Mouse (Mus musculus) forebrain, embryonic 15.5 days (tissue): Measurements from ENCODE around the gene Slc44a1. TPM values are rescaled to one million over a fixed set of nuclear protein-coding genes. Genes with fewer than 3 reads are reported as not detected.

Experiments
- ATAC-seq: fragments of 200-750 bp; cut with Nextera tagmentation; replicated peaks from 2 replicates; pipeline ENCODE4 v1.8.0; 2017; ENCODE audit warnings: mild to moderate bottlenecking, moderate TSS enrichment, moderate library complexity
- H3K27ac ChIP-seq: fragments of 300-500 bp; sonication (generic); replicated peaks from 2 replicates; pipeline ENCODE4 v1.5.1; 2015; ENCODE audit warnings: mild to moderate bottlenecking, inconsistent platforms
- H3K27me3 ChIP-seq: fragments of 300-500 bp; sonication (generic); 2 replicates; pipeline ENCODE4 v1.6.1; 2015; ENCODE audit warnings: inconsistent platforms
- H3K36me3 ChIP-seq: fragments of 300-500 bp; sonication (generic); 2 replicates; pipeline ENCODE4 v1.6.1; 2015; ENCODE audit warnings: mild to moderate bottlenecking, inconsistent platforms
- H3K4me1 ChIP-seq: fragments of 300-500 bp; sonication (generic); 2 replicates; pipeline ENCODE4 v1.6.1; 2015; ENCODE audit warnings: inconsistent platforms
- H3K4me2 ChIP-seq: fragments of 300-500 bp; sonication (generic); replicated peaks from 2 replicates; pipeline ENCODE4 v1.6.1; 2015; ENCODE audit warnings: mild to moderate bottlenecking, inconsistent platforms
- H3K4me3 ChIP-seq: fragments of 300-500 bp; sonication (generic); 2 replicates; pipeline ENCODE4 v1.5.1; 2015; ENCODE audit warnings: mild to moderate bottlenecking, inconsistent platforms
- H3K9ac ChIP-seq: fragments of 300-500 bp; sonication (generic); replicated peaks from 2 replicates; pipeline ENCODE4 v1.6.1; 2015; ENCODE audit warnings: mild to moderate bottlenecking, inconsistent platforms
- H3K9me3 ChIP-seq: fragments of 300-500 bp; sonication (generic); 2 replicates; pipeline ENCODE4 v1.6.1; 2016; ENCODE audit warnings: inconsistent platforms
- WGBS: fragments of 180-500 bp; shearing (Covaris S2); methylation state at CpG from one replicate; pipeline ENCODE4 v1.1.7; 2015; ENCODE audit warnings: mixed read lengths; 5-methylcytosine and 5-hydroxymethylcytosine counted together
- polyA plus RNA-seq: library from polyadenylated mRNA; unstranded; fragments of >200 nt; fragmentation: Nextera tagmentation; extraction: Ambion mirVana; gene quantifications from 2 replicates; pipeline ENCODE4 v1.2.1, GENCODE M21; 2015

Gene Slc44a1
- polyA plus RNA-seq, 1 experiment from 2014 or later, result 15.8 TPM

DNA sequence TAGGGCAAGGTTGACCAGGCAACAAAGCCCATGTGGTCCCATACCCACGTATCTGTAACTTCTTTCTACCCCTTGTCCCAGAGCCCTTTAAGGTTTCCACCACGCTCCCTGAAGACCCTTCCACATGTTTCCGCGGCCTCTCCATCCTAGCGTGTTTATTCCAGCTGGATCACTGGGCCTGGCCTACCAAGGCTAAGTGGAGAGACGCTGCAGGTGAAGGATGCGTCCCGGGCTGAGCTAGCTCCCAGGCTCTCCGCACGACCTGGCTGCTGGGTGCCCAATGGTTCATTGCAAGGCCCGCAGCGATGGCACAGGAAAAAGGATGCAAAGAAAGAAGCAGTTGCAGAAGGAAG, 190.7 kb downstream of the Slc44a1 start:
- H3K27ac ChIP-seq, result peak overlapping the region; percentile 93
- peak overlapping the region; percentile 92 for H3K9ac ChIP-seq
- peaks cover 46% of the 10 kb centered on the region for H3K4me1 ChIP-seq
- no peaks in the 10 kb centered on the region for H3K27me3 ChIP-seq
- ATAC-seq, result peak; percentile 73; the same call in 1 of the 2 replicates
- H3K9me3 ChIP-seq, result no peaks in the 10 kb centered on the region
- peak overlapping the region; percentile 75 for H3K4me2 ChIP-seq
- H3K36me3 ChIP-seq, result no peaks in the 10 kb centered on the region
- 3% methylated on average over 12 of the region's 12 CpGs for WGBS
- H3K4me3 ChIP-seq, result peak overlapping the region; percentile 93

DNA sequence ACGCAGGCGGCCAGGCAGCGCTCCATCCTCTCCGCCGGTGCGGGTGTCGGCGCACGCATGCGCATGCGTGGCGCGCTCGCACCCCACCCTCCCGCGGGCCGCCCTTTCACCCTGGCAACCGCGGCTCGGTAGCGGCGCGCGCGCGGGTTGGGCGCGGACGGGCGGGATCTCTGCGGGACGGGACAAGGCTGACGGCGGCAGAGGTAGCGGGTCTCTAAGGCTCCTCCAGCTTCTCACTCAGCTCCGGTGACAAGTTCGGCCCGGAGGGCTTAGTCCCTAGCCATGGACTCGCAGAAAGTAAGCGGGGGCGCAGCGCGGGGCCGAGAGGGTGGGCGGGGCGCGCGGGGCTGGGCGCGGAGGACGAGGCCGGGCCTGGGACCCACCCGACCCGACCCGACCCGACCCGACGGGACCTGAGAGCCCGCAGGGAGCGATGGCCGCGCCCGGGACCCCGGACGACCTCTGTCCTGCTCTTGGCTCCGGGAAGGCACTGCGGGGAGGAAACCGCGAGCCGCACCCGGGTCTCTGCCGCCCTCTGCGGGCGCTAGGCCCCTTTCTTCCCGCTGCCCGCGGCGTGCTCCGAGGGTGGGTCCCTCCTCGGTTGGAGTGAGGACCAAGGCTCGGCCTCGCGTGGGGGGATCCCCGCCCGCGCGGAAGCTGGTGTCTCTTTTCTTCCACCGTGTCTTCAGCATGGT, 191.2 kb downstream of the Slc44a1 start, which contains the start of gene Fsd1l:
Fsd1l (plus strand) TSS at position 156 of the 695 bp plus-strand sequence.
- peak; percentile 91 for ATAC-seq
- Histone ChIP-seq H3K4me3 (peak within 1 kb of the TSS; percentile 93), H3K9ac (peak within 1 kb of the TSS; percentile 92), H3K36me3 (no peaks in the 10 kb centered on the region), H3K27me3 (no peaks in the 10 kb centered on the region), H3K27ac (peak within 1 kb of the TSS; percentile 93), H3K4me1 (peaks cover 51% of the 10 kb centered on the region), H3K9me3 (no peaks in the 10 kb centered on the region), H3K4me2 (peak within 1 kb of the TSS; percentile 75)
- WGBS, result under 1% methylated on average over 84 of the region's 88 CpGs

- no peaks in the 10 kb centered on the region for H3K9me3 ChIP-seq
- peaks cover 56% of the 10 kb centered on the region for H3K4me1 ChIP-seq
- peak overlapping the region; percentile 93 for H3K27ac ChIP-seq
- H3K4me2 ChIP-seq, result peak overlapping the region; percentile 75
- 0% methylated on average over 5 of the region's 5 CpGs for WGBS
- no peak for ATAC-seq
- H3K36me3 ChIP-seq, result no peaks in the 10 kb centered on the region
- peak overlapping the region; percentile 92 for H3K9ac ChIP-seq
- no peaks in the 10 kb centered on the region for H3K27me3 ChIP-seq
- H3K4me3 ChIP-seq, result peak overlapping the region; percentile 93
Observed at GRCm38 (mm10) chr4:53632011-53632349, 191.8 kb downstream of the Slc44a1 start.

DNA sequence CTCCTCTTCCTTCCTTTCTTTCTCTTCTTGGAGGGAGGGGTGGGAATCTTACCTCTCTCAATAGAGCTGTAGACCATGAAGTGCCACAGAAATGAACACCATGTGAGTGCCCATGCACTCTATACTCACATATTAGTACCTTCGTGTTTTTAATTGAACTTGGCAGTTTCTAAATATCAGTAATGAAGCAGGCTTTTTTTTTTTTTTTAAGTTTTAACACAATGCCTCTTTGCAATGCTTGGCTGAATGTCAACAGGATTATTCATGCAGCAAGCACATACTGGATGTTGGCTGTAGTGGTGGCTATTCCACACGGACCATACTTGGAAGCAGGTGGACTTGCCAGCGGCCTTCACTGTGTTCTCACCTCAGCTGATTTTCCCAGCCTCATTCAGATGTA, 195.1 kb downstream of the Slc44a1 start:
- H3K4me2 ChIP-seq, result no peak overlapping the region
- 21% methylated on average over 3 of the region's 3 CpGs for WGBS
- H3K4me1 ChIP-seq, result peaks cover 69% of the 10 kb centered on the region
- H3K27ac ChIP-seq, result peak overlapping the region; percentile 30; the same call in 1 of the 2 replicates
- no peaks in the 10 kb centered on the region for H3K36me3 ChIP-seq
- no peaks in the 10 kb centered on the region for H3K27me3 ChIP-seq
- ATAC-seq, result no peak
- no peaks in the 10 kb centered on the region for H3K9me3 ChIP-seq
- H3K9ac ChIP-seq, result no peak overlapping the region
- no peak overlapping the region for H3K4me3 ChIP-seq

- peaks cover 61% of the 10 kb centered on the region for H3K4me1 ChIP-seq
- H3K9ac ChIP-seq, result no peak overlapping the region
- H3K9me3 ChIP-seq, result no peaks in the 10 kb centered on the region
- H3K36me3 ChIP-seq, result peaks cover 12% of the 10 kb centered on the region; the same call in 1 of the 2 replicates
- H3K27me3 ChIP-seq, result no peaks in the 10 kb centered on the region
- WGBS, result 17% methylated on average over 7 of the region's 7 CpGs
- no peak overlapping the region for H3K4me2 ChIP-seq
- no peak overlapping the region for H3K4me3 ChIP-seq
- ATAC-seq, result peak; percentile 36
- peak overlapping the region; percentile 53 for H3K27ac ChIP-seq
Observed at GRCm38 (mm10) chr4:53637269-53637909, 197.2 kb downstream of the Slc44a1 start.

DNA sequence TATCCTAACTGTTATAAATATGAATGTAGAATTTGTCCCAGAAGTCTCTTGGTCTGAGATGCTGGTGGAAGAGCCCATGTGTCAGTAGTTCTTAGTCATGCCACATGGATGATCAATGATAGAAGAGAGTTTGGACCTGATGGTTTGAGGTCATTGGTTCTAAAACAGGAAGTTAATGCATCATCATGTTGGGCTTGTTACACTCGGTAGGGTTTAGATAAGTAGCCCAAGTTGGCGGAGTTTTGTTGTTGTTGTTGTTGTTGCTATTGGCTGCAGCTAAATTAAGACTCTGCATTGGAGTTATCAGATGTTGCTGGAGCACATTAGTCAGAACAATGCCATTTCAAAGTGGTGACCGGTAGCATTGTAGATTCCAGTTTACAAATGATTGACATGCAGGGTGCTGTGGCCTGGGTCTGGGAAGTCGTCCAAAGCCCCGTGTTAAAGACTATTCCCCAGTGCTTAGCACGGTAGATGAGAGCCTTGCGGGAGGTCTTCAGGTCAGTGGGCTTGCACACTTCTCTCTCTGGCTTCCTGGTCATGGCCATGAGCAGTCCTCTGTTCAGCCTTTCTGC, 198.4 kb downstream of the Slc44a1 start:
- 56% methylated on average over 7 of the region's 7 CpGs for WGBS
- H3K4me3 ChIP-seq, result no peak overlapping the region
- ATAC-seq, result no peak
- H3K4me1 ChIP-seq, result peaks cover 48% of the 10 kb centered on the region
- H3K27me3 ChIP-seq, result no peaks in the 10 kb centered on the region
- peaks cover 12% of the 10 kb centered on the region; the same call in 1 of the 2 replicates for H3K36me3 ChIP-seq
- H3K9ac ChIP-seq, result no peak overlapping the region
- H3K27ac ChIP-seq, result no peak overlapping the region
- H3K4me2 ChIP-seq, result no peak overlapping the region
- H3K9me3 ChIP-seq, result no peaks in the 10 kb centered on the region

DNA sequence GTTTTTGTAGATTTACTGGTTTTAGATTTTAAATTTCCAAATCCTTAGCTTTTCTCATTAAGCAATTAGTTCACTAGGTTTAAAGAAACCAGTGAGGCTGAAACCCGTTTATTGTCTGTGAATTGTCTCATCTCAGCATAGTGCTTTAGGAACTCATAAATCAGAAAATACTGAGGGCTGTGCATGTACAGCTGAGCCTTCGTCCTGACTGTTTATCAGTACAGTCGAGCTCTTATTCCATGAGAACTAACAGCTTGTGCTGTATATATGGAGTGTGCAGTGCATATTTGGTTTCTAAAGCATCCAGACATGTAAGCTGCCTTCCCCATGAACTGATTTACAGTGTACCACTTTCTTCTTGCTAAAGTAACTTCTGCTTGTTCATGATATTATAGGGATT, 217.8 kb downstream of the Slc44a1 start:
- Histone ChIP-seq H3K4me1 (no peaks in the 10 kb centered on the region), H3K9me3 (no peaks in the 10 kb centered on the region), H3K27me3 (no peaks in the 10 kb centered on the region), H3K4me3 (no peak overlapping the region), H3K9ac (no peak overlapping the region), H3K4me2 (no peak overlapping the region), H3K27ac (no peak overlapping the region), H3K36me3 (peaks cover 40% of the 10 kb centered on the region)
- 60% methylated on average over 3 of the region's 3 CpGs for WGBS
- no peak for ATAC-seq

DNA sequence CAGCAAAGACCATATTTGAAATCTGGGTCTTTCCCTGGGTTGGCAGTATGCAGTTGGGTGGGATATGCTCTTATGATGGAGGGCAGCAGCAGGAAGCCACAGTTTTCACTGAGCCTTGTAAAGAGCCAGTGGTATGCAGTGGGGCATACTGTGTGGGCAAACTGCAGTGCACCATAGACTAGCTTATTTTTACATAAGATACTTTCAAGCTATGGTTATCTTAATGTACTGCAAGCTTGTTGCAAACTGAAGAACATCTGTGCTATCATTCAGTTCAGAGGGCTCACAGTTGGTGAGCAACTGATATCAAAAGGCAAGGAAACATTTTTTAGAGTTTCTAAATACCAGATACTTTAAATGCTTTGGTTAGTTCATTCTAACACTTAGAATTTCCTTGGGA, 220.5 kb downstream of the Slc44a1 start:
- H3K36me3 ChIP-seq, result peaks cover 41% of the 10 kb centered on the region
- no peaks in the 10 kb centered on the region for H3K27me3 ChIP-seq
- ATAC-seq, result no peak
- no peaks in the 10 kb centered on the region for H3K9me3 ChIP-seq
- no peak overlapping the region for H3K4me3 ChIP-seq
- H3K4me1 ChIP-seq, result no peaks in the 10 kb centered on the region
- H3K27ac ChIP-seq, result no peak overlapping the region
- no peak overlapping the region for H3K9ac ChIP-seq
- no peak overlapping the region for H3K4me2 ChIP-seq

Other genes with a start within 250 kb of the Slc44a1 start
- gene Fsd1l, start 191.1 kb downstream of the Slc44a1 start, polyA plus RNA-seq, result 47.6 and 52.3 TPM in 2 replicates